Mouse (Mus musculus): ENCODE measurements around the gene Tnfrsf21.

GRCm38 (mm10) chr17:43114086-43114581 lies 97.8 kb downstream of the Tnfrsf21 start:
- no peak for TF ChIP-seq POLR2A (IDR thresholded peaks at IDR 0.05; ENCODE audit: control insufficient read depth, extremely low read depth, insufficient read depth, low read length, poor library complexity)
- TF ChIP-seq CTCF (IDR thresholded peaks at IDR 0.05; ENCODE audit: borderline replicate concordance, control insufficient read depth, extremely low read depth, insufficient read depth, low read length, poor library complexity), result no peak
